Mouse (Mus musculus) liver, embryonic 14.5 days (tissue): Measurements from ENCODE around the gene Nrxn3. TPM values are rescaled to one million over a fixed set of nuclear protein-coding genes. Genes with fewer than 3 reads are reported as not detected.

Experiments
- ATAC-seq: fragments of 200-750 bp; cut with Nextera tagmentation; 2 replicates; pipeline ENCODE4 v1.8.0; 2017; ENCODE audit warnings: moderate number of reproducible peaks, mild to moderate bottlenecking, moderate library complexity; ENCODE audit not compliant: insufficient read depth
- DNase-seq, 3 experiments: peaks; one replicate each; pipeline ENCODE4 v3.0.0-alpha.2; 2012 to 2013; ENCODE audit warnings: low read depth in 3 of 3, low spot score in 3 of 3
- H3K27ac ChIP-seq: fragments of 300-500 bp; sonication (generic); 2 replicates; pipeline ENCODE4 v1.5.1; 2014; ENCODE audit warnings: moderate library complexity, mild to moderate bottlenecking, control low read depth, inconsistent platforms
- H3K27me3 ChIP-seq: fragments of 300-500 bp; sonication (generic); 2 replicates; pipeline ENCODE4 v1.6.1; 2014; ENCODE audit warnings: mild to moderate bottlenecking, low read length, moderate library complexity; ENCODE audit not compliant: control insufficient read depth, insufficient read depth
- H3K36me3 ChIP-seq: fragments of 300-500 bp; sonication (generic); replicated peaks from 2 replicates; pipeline ENCODE4 v1.6.1; 2014; ENCODE audit warnings: low read depth; ENCODE audit not compliant: control insufficient read depth, insufficient read depth
- H3K4me1 ChIP-seq, 2 experiments: fragments of 200-500 bp in 1 of 2; fragments of 300-500 bp in 1 of 2; sonication (generic) in 1 of 2; replicated peaks; 2 replicates each; pipeline ENCODE4 v1.6.1; 2012 to 2014; ENCODE audit warnings: antibody characterized with exemption in 1 of 2, inconsistent platforms in 1 of 2, low read length in 1 of 2; ENCODE audit not compliant: control insufficient read depth in 2 of 2, insufficient read depth in 2 of 2
- H3K4me2 ChIP-seq: fragments of 300-500 bp; sonication (generic); 2 replicates; pipeline ENCODE4 v1.6.1; 2014; ENCODE audit warnings: low read depth, mild to moderate bottlenecking, control low read depth, moderate library complexity
- H3K4me3 ChIP-seq, 2 experiments: fragments of 200-500 bp in 1 of 2; fragments of 300-500 bp in 1 of 2; sonication (generic) in 1 of 2; 2 replicates each; pipeline ENCODE4 v1.5.1; 2012 to 2014; ENCODE audit warnings: low read depth in 2 of 2, low read length in 2 of 2, mild to moderate bottlenecking in 2 of 2, control low read depth in 1 of 2, inconsistent platforms in 1 of 2, moderate library complexity in 1 of 2; ENCODE audit not compliant: insufficient read depth in 1 of 2
- H3K9ac ChIP-seq: fragments of 300-500 bp; sonication (generic); replicated peaks from 2 replicates; pipeline ENCODE4 v1.6.1; 2014; ENCODE audit warnings: mild to moderate bottlenecking, control low read depth, moderate library complexity
- H3K9me3 ChIP-seq: fragments of 300-500 bp; sonication (generic); 2 replicates; pipeline ENCODE4 v1.6.1; 2016; ENCODE audit warnings: low read length, mixed read lengths; ENCODE audit not compliant: control insufficient read depth
- CTCF ChIP-seq: IDR thresholded peaks from 2 replicates; pipeline ENCODE4 v1.5.1; 2016; ENCODE audit warnings: antibody characterized with exemption, low read depth, control low read depth
- EP300 ChIP-seq: IDR thresholded peaks from 2 replicates; pipeline ENCODE4 v1.6.1; 2016; ENCODE audit warnings: antibody characterized with exemption, low read depth
- WGBS: fragments of 180-500 bp; shearing (Covaris S2); extraction: QIAGEN DNeasy Blood & Tissue Kit; methylation state at CpG from one replicate; pipeline ENCODE4 v1.1.7; 2014; ENCODE audit not compliant: insufficient replicate concordance; 5-methylcytosine and 5-hydroxymethylcytosine counted together
- polyA plus RNA-seq, 2 experiments: library from polyadenylated mRNA; depleted of rRNA in 1 of 2; stranded (reverse) in 1 of 2; unstranded in 1 of 2; fragments of >200 nt; fragmentation: Nextera tagmentation in 1 of 2; extraction: Ambion mirVana in 1 of 2; gene quantifications; 2 replicates each; pipeline versions ENCODE4 v1.2.1 to v1.2.3; 2012 to 2014

Gene Nrxn3
- polyA plus RNA-seq, 2 experiments = 0.12 to 0.38 TPM

GRCm38 (mm10) chr12:89764191-89765082 lies 1041.8 kb downstream of the Nrxn3 start:
- DNase-seq (no peak), ATAC-seq (no peak)
- H3K4me1 ChIP-seq = no peaks in the 10 kb centered on the region

GRCm38 (mm10) chr12:89765179-89765578 lies 1042.5 kb downstream of the Nrxn3 start:
- WGBS = 42% methylated on average over 2 of the region's 2 CpGs
- no peak overlapping the region for H3K4me3 ChIP-seq
- no peaks in the 10 kb centered on the region for H3K36me3 ChIP-seq
- DNase-seq (no peak), ATAC-seq (no peak)
- no peak overlapping the region for H3K9ac ChIP-seq
- no peaks in the 10 kb centered on the region for H3K27me3 ChIP-seq
- H3K4me2 ChIP-seq = no peak overlapping the region
- no peaks in the 10 kb centered on the region for H3K9me3 ChIP-seq
- H3K4me1 ChIP-seq = no peaks in the 10 kb centered on the region
- H3K27ac ChIP-seq = no peak overlapping the region
- TF ChIP-seq EP300 (no peak), CTCF (no peak)

More at GRCm38 (mm10) chr12:89764191-89765082, 1041.8 kb downstream of the Nrxn3 start:
- no peak overlapping the region for H3K4me2 ChIP-seq
- H3K9me3 ChIP-seq = no peaks in the 10 kb centered on the region
- H3K27ac ChIP-seq = no peak overlapping the region
- WGBS = 38% methylated on average over 10 of the region's 10 CpGs
- TF ChIP-seq EP300 (no peak), CTCF (no peak)
- H3K9ac ChIP-seq = no peak overlapping the region
- H3K27me3 ChIP-seq = no peaks in the 10 kb centered on the region
- no peak overlapping the region for H3K4me3 ChIP-seq
- no peaks in the 10 kb centered on the region for H3K36me3 ChIP-seq

- no peaks in the 10 kb centered on the region for H3K4me1 ChIP-seq
- 40% methylated on average over 3 of the region's 3 CpGs for WGBS
- H3K9ac ChIP-seq = no peak overlapping the region
- DNase-seq = no peak
- no peak overlapping the region for H3K4me2 ChIP-seq
- no peak for ATAC-seq
- H3K4me3 ChIP-seq = no peak overlapping the region
- TF ChIP-seq CTCF (no peak), EP300 (no peak)
- no peaks in the 10 kb centered on the region for H3K27me3 ChIP-seq
- H3K27ac ChIP-seq = no peak overlapping the region
- no peaks in the 10 kb centered on the region for H3K36me3 ChIP-seq
- no peaks in the 10 kb centered on the region for H3K9me3 ChIP-seq
Observed at GRCm38 (mm10) chr12:89788794-89789193, 1066.1 kb downstream of the Nrxn3 start.

GRCm38 (mm10) chr12:89789981-89790380 lies 1067.3 kb downstream of the Nrxn3 start:
- no peak overlapping the region for H3K4me2 ChIP-seq
- no peaks in the 10 kb centered on the region for H3K36me3 ChIP-seq
- 45% methylated on average over 1 of the region's 1 CpGs for WGBS
- no peaks in the 10 kb centered on the region for H3K27me3 ChIP-seq
- H3K27ac ChIP-seq = no peak overlapping the region
- H3K9me3 ChIP-seq = no peaks in the 10 kb centered on the region
- no peak overlapping the region for H3K4me3 ChIP-seq
- DNase-seq (no peak), ATAC-seq (no peak)
- no peak overlapping the region for H3K9ac ChIP-seq
- TF ChIP-seq EP300 (no peak), CTCF (no peak)
- H3K4me1 ChIP-seq = no peaks in the 10 kb centered on the region

GRCm38 (mm10) chr12:89791829-89792228 lies 1069.2 kb downstream of the Nrxn3 start:
- 40% methylated on average over 3 of the region's 3 CpGs for WGBS
- Histone ChIP-seq H3K36me3 (no peaks in the 10 kb centered on the region), H3K4me3 (no peak overlapping the region), H3K27ac (no peak overlapping the region), H3K4me1 (no peaks in the 10 kb centered on the region), H3K27me3 (no peaks in the 10 kb centered on the region), H3K4me2 (no peak overlapping the region), H3K9ac (no peak overlapping the region), H3K9me3 (no peaks in the 10 kb centered on the region)
- DNase-seq (no peak), ATAC-seq (no peak)
- TF ChIP-seq CTCF (no peak), EP300 (no peak)
